Mouse (Mus musculus) embryo, embryonic 10.5 days (tissue): ENCODE measurements around the gene Rab33b.

Experiments used
- DNase-seq: peaks from one replicate; pipeline ENCODE4 v3.0.0-alpha.2; 2015; ENCODE audit warnings: low spot score

Gene Rab33b

DNA sequence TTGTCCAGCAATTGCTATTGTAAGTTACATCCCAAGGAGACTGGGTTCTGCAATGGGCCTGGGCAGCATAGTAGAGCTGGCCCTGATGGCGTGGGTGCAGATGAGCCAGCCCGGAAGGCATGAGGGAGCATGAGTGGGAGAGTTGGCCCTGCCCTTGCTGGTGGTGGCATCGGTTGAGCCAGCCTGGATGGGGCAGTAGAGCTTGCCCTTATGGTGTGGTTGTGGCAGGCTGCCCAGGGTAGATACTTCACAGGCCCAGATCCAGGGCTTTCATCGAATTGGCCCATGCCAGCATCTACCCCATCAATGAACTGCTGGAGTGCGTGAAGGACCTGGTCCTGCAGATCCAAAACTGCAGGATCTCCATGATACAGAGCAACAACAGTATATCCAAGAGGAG lies 28.3 kb downstream of the Rab33b start:
- no peak for DNase-seq

GRCm38 (mm10) chr3:51517467-51517866 lies 33.7 kb downstream of the Rab33b start:
- DNase-seq: no peak

DNA sequence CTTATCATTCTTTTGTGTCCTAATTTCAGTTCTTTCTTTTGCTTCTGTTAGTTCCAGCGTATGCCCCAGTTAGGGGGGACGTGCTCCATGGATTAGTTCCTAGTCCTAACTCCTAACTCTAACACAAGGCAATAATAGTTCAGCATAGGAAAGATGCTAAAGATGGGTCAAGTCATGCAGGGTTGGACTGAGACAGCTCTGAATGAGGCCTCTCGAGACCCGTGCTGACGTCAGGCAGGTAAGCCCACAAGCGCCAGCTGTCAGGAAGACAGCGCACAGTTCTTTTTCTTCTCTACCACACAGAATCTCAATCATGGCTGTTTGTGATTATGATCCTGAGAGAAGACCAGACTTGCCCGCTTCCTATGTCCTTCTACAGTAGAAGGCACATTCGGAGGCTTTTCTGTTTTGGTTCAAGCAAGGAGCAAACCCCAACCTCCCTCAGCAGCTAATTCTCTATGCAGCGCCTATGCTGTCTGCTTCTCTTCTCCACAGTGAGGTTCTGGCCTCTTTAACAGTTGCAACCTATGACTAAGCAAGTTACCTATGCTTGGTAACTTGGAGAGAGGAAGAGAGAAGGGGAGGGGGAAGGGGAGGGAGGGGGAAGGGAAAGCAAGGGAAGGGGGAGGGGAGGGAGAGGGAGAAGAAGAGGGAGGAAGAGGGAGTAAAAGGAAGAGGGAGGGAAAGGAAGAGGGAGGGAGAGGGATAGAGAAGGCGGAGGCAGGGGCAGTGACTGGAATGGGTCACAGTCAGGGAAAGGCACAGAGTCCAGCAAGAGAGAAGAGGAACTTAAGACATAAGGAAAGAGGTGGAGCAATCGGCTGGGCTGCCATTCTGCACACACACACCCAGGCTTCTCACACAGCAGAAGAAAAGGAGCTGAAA lies 34.4 kb downstream of the Rab33b start:
- no peak for DNase-seq

GRCm38 (mm10) chr3:51518763-51519121 lies 35.0 kb downstream of the Rab33b start:
- no peak for DNase-seq

- DNase-seq: no peak
These were observed 37.5 kb downstream of the Rab33b start for GRCm38 (mm10) chr3:51521262-51521661.

GRCm38 (mm10) chr3:51525186-51525785 lies 41.6 kb downstream of the Rab33b start:
- DNase-seq: no peak

DNA sequence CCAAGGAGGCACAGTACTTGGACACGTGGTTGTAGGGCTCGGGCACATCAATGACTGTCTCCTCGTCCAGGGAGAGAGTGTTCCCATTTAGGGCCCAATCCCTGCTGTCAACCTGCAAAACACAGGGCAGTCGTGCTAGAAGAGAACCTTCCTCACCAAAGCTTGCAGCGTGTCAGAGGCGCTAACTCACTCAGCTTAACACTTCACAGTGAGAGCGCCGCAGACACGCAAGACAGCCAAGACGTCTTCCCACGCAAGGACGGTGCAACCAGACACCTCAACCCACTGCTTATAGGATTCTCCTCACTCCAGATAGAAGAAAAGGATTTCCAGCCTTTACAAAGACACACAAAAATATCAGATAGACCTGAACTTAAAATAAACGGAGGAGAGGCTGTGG lies 43.2 kb downstream of the Rab33b start:
- DNase-seq: no peak

DNA sequence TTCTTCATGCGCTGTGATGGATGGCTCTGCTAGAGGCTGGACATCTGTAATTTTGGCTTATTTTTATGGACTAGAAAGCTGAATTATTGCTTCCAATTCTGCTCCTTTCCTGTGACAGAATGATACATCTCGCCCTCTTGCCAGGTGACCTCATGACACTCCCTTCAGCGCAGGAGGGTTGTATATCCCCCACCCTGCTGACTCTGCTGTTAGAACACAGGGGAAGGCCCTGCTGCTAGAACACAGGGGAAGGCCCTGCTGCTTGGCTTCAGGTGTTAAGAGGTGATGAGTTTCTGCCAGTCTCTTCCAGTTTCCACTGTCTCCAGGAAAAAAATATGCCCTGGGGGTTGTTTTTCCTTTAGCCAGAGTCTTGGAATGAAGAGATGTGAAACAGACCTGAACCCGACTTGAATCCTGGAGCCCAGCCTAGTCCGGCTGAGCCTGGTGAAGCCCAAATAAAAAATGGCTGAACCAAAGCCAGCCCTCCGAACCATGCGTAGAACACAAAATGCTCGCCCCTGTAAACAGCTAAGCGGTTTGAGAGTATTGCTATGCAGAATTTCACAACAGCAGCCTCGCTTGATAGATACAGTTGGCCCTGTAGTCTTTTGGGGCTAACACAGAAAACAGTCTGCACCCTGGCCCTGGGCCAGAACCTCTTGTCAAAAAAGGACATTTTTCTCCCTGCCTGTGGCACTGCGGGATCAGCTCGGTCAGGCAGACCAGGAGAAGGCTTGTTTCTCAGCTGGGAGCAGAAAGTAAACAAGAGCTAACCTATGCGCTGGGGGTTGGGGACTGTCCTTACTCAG lies 48.0 kb downstream of the Rab33b start:
- no peak for DNase-seq

DNA sequence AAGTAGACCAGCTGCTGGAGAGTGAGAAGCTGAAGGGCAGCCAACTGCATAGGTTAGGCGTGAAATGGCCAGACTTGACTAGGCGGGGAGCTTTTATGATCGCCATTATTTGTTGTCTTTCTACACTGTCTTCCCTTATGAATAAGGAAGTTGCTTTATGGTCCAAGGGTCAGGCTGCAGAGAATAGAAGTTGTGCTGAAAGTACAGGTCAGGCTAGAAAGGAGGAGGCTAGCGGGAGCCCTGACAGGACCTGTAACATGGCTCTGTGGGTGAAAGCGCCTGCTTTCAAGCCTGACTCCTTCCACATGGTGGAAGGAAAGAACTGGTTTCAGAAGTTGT lies 48.5 kb downstream of the Rab33b start:
- DNase-seq: no peak

- no peak for DNase-seq
These were observed 49.9 kb downstream of the Rab33b start for GRCm38 (mm10) chr3:51533573-51533972.

- no peak for DNase-seq
These were observed 50.3 kb downstream of the Rab33b start for GRCm38 (mm10) chr3:51534013-51534412.

GRCm38 (mm10) chr3:51539567-51540408 lies 56.1 kb downstream of the Rab33b start:
- DNase-seq: peak; percentile 84

GRCm38 (mm10) chr3:51540659-51541058 lies 56.9 kb downstream of the Rab33b start:
- no peak for DNase-seq

GRCm38 (mm10) chr3:51544442-51545128 lies 60.9 kb downstream of the Rab33b start:
- DNase-seq: no peak
